Mouse (Mus musculus) neural tube, embryonic 15.5 days (tissue): ENCODE results near the gene Ttc24. TPM values are rescaled to one million over a fixed set of nuclear protein-coding genes. Genes with fewer than 3 reads are reported as not detected.

Experiments
- ATAC-seq: fragments of 200-750 bp; cut with Nextera tagmentation; 2 replicates; pipeline ENCODE4 v1.8.0; 2017; ENCODE audit warnings: mild to moderate bottlenecking, moderate TSS enrichment, moderate library complexity; ENCODE audit not compliant: low FRiP score
- H3K27ac ChIP-seq: fragments of 300-500 bp; sonication (generic); replicated peaks from 2 replicates; pipeline ENCODE4 v1.5.1; 2015; ENCODE audit warnings: mild to moderate bottlenecking, inconsistent platforms
- H3K27me3 ChIP-seq: fragments of 300-500 bp; sonication (generic); replicated peaks from 2 replicates; pipeline ENCODE4 v1.6.1; 2015; ENCODE audit warnings: inconsistent platforms
- H3K36me3 ChIP-seq: fragments of 300-500 bp; sonication (generic); 2 replicates; pipeline ENCODE4 v1.6.1; 2015; ENCODE audit warnings: inconsistent platforms
- H3K4me1 ChIP-seq: fragments of 300-500 bp; sonication (generic); 2 replicates; pipeline ENCODE4 v1.6.1; 2015; ENCODE audit warnings: inconsistent platforms
- H3K4me2 ChIP-seq: fragments of 300-500 bp; sonication (generic); 2 replicates; pipeline ENCODE4 v1.6.1; 2015; ENCODE audit warnings: inconsistent platforms, mild to moderate bottlenecking, moderate library complexity
- H3K4me3 ChIP-seq: fragments of 300-500 bp; sonication (generic); replicated peaks from 2 replicates; pipeline ENCODE4 v1.5.1; 2015; ENCODE audit warnings: mild to moderate bottlenecking, inconsistent platforms
- H3K9ac ChIP-seq: fragments of 300-500 bp; sonication (generic); replicated peaks from 2 replicates; pipeline ENCODE4 v1.6.1; 2015; ENCODE audit warnings: mild to moderate bottlenecking, inconsistent platforms
- H3K9me3 ChIP-seq: fragments of 300-500 bp; sonication (generic); replicated peaks from 2 replicates; pipeline ENCODE4 v1.6.1; 2016; ENCODE audit warnings: inconsistent platforms
- WGBS: fragments of 180-500 bp; shearing (Covaris S2); methylation state at CpG from one replicate; pipeline ENCODE4 v1.1.7; 2015; ENCODE audit warnings: mixed read lengths; 5-methylcytosine and 5-hydroxymethylcytosine counted together
- polyA plus RNA-seq: library from polyadenylated mRNA; unstranded; fragments of >200 nt; fragmentation: Nextera tagmentation; extraction: Ambion mirVana; gene quantifications from 2 replicates; pipeline ENCODE4 v1.2.1, GENCODE M21; 2015

Ttc24 gene
- polyA plus RNA-seq, 1 experiment from 2014 or later = not detected

GRCm38 (mm10) chr3:88030608-88031395 is 47.3 kb downstream of the Ttc24 start:
- no peaks in the 10 kb centered on the region for H3K36me3 ChIP-seq
- WGBS = 20% methylated on average over 19 of the region's 19 CpGs
- peaks cover 57% of the 10 kb centered on the region for H3K27me3 ChIP-seq

GRCm38 (mm10) chr3:88027434-88028186 is 50.5 kb downstream of the Ttc24 start, which contains the start of gene Hapln2:
Gene Hapln2 (minus strand): TSS chr3:88027583.
- Histone ChIP-seq H3K27me3 (peaks cover 79% of the 10 kb centered on the region), H3K4me3 (no peak within 1 kb of the TSS), H3K4me1 (peaks cover 17% of the 10 kb centered on the region), H3K9me3 (no peaks in the 10 kb centered on the region), H3K9ac (no peak within 1 kb of the TSS), H3K36me3 (no peaks in the 10 kb centered on the region), H3K4me2 (no peak within 1 kb of the TSS), H3K27ac (no peak within 1 kb of the TSS)
- WGBS = 43% methylated on average over 5 of the region's 5 CpGs
- ATAC-seq = no peak

More at GRCm38 (mm10) chr3:88030608-88031395, 47.3 kb downstream of the Ttc24 start:
- Histone ChIP-seq H3K4me3 (no peak overlapping the region), H3K4me1 (no peaks in the 10 kb centered on the region), H3K4me2 (no peak overlapping the region), H3K9me3 (no peaks in the 10 kb centered on the region), H3K27ac (no peak overlapping the region), H3K9ac (no peak overlapping the region)
- ATAC-seq = no peak

- H3K4me1 ChIP-seq = peaks cover 23% of the 10 kb centered on the region
- WGBS = 66% methylated on average over 7 of the region's 7 CpGs
- H3K27me3 ChIP-seq = peaks cover 79% of the 10 kb centered on the region
- H3K9ac ChIP-seq = no peak overlapping the region
- no peaks in the 10 kb centered on the region for H3K36me3 ChIP-seq
- no peak overlapping the region for H3K4me2 ChIP-seq
- no peak overlapping the region for H3K27ac ChIP-seq
- no peaks in the 10 kb centered on the region for H3K9me3 ChIP-seq
- ATAC-seq = no peak
- no peak overlapping the region for H3K4me3 ChIP-seq
These were observed 51.3 kb downstream of the Ttc24 start for GRCm38 (mm10) chr3:88026823-88027222.

GRCm38 (mm10) chr3:88023192-88024074 is 54.7 kb downstream of the Ttc24 start:
- Histone ChIP-seq H3K4me1 (peaks cover 23% of the 10 kb centered on the region), H3K27me3 (peaks cover 80% of the 10 kb centered on the region), H3K4me3 (peak overlapping the region; percentile 57), H3K27ac (no peak overlapping the region), H3K9ac (peak overlapping the region; percentile 62), H3K4me2 (peak overlapping the region; percentile 98), H3K9me3 (no peaks in the 10 kb centered on the region), H3K36me3 (no peaks in the 10 kb centered on the region)
- ATAC-seq = peak; percentile 84
- under 1% methylated on average over 80 of the region's 81 CpGs for WGBS

- Histone ChIP-seq H3K4me2 (peak overlapping the region; percentile 98), H3K9me3 (no peaks in the 10 kb centered on the region), H3K36me3 (no peaks in the 10 kb centered on the region), H3K4me1 (peaks cover 23% of the 10 kb centered on the region), H3K27me3 (peaks cover 77% of the 10 kb centered on the region), H3K4me3 (peak overlapping the region; percentile 57), H3K27ac (no peak overlapping the region), H3K9ac (peak overlapping the region; percentile 62)
- peak; percentile 94 for ATAC-seq
- WGBS = under 1% methylated on average over 66 of the region's 66 CpGs
These were observed 55.5 kb downstream of the Ttc24 start for GRCm38 (mm10) chr3:88022322-88023191.

Other genes with a start within 250 kb of the Ttc24 start
- gene Sh2d2a, start 231.5 kb downstream of the Ttc24 start, polyA plus RNA-seq = 5.0 TPM in 1 of 2 replicates, not detected in the other
- gene Prcc, start 192.7 kb downstream of the Ttc24 start, polyA plus RNA-seq = 16.2 and 17.5 TPM in 2 replicates
- 137 and 160 TPM in 2 replicates for gene Hdgf, start 172.0 kb downstream of the Ttc24 start, polyA plus RNA-seq
- gene Mrpl24, start 158.8 kb downstream of the Ttc24 start, polyA plus RNA-seq = 51.0 and 59.5 TPM in 2 replicates
- gene Isg20l2, start 148.0 kb downstream of the Ttc24 start, polyA plus RNA-seq = 21.6 and 31.7 TPM in 2 replicates
- 19.3 and 19.7 TPM in 2 replicates for gene Rrnad1, start 147.6 kb downstream of the Ttc24 start, polyA plus RNA-seq
- gene Crabp2, start 129.6 kb downstream of the Ttc24 start, polyA plus RNA-seq = 81.1 and 86.0 TPM in 2 replicates
- gene Nes, start 107.2 kb downstream of the Ttc24 start, polyA plus RNA-seq = 22.5 and 22.8 TPM in 2 replicates
- 127 and 139 TPM in 2 replicates for gene Bcan, start 78.1 kb downstream of the Ttc24 start, polyA plus RNA-seq
- 0.34 and 0.90 TPM in 2 replicates for gene Hapln2, start 50.7 kb downstream of the Ttc24 start, polyA plus RNA-seq
- 36.6 and 42.6 TPM in 2 replicates for gene Gpatch4, start 35.2 kb downstream of the Ttc24 start, polyA plus RNA-seq
- 155 and 159 TPM in 2 replicates for gene Naxe, start 19.8 kb downstream of the Ttc24 start, polyA plus RNA-seq
- gene Iqgap3, start 3.7 kb upstream of the Ttc24 start, polyA plus RNA-seq = 2.8 and 4.9 TPM in 2 replicates
- 14.3 and 20.3 TPM in 2 replicates for gene Mef2d, start 64.1 kb upstream of the Ttc24 start, polyA plus RNA-seq
- 0.78 and 0.83 TPM in 2 replicates for gene Rhbg, start 176.4 kb upstream of the Ttc24 start, polyA plus RNA-seq
- gene Gm38392, start 208.9 kb upstream of the Ttc24 start, polyA plus RNA-seq = 0.26 TPM in 1 of 2 replicates, not detected in the other
- 9.5 and 12.4 TPM in 2 replicates for gene Tsacc, start 218.7 kb upstream of the Ttc24 start, polyA plus RNA-seq
- gene Cct3, start 218.8 kb upstream of the Ttc24 start, polyA plus RNA-seq = 426 and 468 TPM in 2 replicates
- gene Glmp, start 246.7 kb upstream of the Ttc24 start, polyA plus RNA-seq = 102 and 129 TPM in 2 replicates